Mouse (Mus musculus): ENCODE measurements around the gene Ctxn2. TPM values are rescaled to one million over a fixed set of nuclear protein-coding genes. Genes with fewer than 3 reads are reported as not detected.

Gene Ctxn2
- total RNA-seq, 2 experiments from 2014 or later = not detected

DNA sequence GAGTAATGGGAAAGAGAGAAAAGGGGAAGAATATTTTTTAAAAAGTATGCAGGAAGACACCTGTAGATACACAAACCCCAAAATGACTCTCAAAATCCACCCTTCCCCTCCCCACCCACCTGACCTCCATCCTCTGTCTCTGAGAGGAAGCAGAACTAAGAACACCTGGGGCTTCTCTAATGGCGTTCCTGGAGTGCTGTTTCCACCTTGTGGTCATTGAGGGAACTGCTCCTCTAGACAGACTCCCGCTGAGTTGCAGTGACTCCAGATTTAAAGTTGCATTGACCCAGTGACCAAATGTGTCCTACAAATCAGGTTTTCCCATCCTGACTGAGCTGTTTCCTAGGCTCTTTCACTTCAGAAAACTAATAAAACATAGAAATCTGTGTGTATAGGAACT, 52.7 kb downstream of the Ctxn2 start:
- peak; percentile 67 to 78 for DNase-seq
- intact Hi-C loops (cut with DNase I) = loop anchor here (1.0 to 5.0 kb wide), 4 partner anchors 132 to 1088 kb away; no protein-coding TSS in a partner anchor

DNA sequence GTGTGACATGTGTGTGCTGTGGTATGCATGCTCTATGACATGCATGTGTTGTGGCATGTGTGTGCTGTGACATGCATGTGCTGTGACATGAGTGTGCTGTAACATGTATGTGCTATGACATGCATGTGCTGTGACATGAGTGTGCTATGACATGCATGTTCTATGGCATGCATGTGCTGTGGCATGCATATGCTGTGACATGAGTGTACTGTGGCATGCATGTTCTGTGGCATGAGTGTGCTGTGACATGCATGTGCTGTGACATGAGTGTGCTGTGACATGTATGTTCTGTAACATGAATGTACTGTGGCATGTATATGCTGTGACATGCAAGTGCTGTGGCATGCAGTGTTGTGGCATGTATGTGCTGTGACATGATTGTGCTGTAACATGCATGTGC, 56.4 kb downstream of the Ctxn2 start:
- no peak for DNase-seq
- intact Hi-C loops (cut with DNase I) = no loop called here

DNA sequence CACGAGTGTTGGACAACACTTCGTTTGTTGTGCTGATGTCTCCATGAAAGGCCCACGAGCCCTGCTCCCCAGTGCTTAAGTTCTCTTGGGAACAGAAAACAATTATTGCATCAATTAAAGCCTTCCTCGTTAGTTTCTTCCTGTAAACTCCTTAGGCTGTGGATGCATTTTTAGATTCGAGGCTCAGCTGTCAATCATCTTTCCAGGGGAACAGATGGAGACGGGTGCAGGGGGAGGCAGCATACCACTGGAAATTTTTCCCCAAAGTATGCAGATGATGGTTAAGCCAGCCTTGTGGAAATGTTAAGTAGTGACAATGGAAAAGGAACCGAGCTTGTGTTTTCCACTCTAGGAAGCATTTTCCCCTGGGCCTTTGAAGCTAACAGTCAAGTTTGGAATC, 60.3 kb downstream of the Ctxn2 start:
- intact Hi-C loops (cut with DNase I) = no loop called here
- no peak for DNase-seq

Other genes starting within 250 kb of the Ctxn2 start
- 1 to 10 TPM in 1 of 2 experiments, under 1 TPM in 1; 0.89 to 1.5 TPM for gene Slc24a5, start 68.6 kb upstream of the Ctxn2 start, total RNA-seq (2021)
- gene Myef2, start 13.0 kb upstream of the Ctxn2 start, total RNA-seq (2021) = 10 to 100 TPM; 20.8 to 24.6 TPM
- gene Slc12a1, start 15.8 kb downstream of the Ctxn2 start, total RNA-seq (2021) = not detected
- gene Dut, start 110.5 kb downstream of the Ctxn2 start, total RNA-seq (2021) = 10 to 100 TPM; 38.1 to 42.9 TPM